Mouse (Mus musculus): ENCODE measurements at regions not wholly inside any gene's neighbourhood (a gene's known extent, or its start where the extent isn't known, plus 50 kb on each side); places are given as distances from the start of the nearest gene placed in this dataset.

DNA sequence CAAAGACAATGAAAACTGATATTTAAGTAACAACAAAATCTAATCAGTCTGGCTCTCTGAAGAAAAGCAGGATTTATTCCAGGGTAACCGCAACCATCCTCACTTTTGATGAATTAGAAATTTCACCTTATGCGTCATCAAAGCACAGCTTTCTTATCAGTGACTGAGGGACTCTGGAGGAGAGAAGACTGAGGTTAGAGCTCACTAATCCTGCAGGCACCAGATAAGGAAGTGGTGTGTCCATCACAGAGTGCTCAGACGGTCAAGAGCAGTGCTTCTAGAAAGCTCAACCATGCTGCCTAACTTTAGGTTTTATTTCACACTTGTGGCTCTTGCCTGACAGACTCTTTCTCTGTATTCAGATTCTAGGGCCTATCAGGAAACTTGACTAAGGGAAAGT lies 1021.2 kb upstream of the Adgrl4 start:
- TF ChIP-seq EP300 (IDR thresholded peaks at IDR 0.05; ENCODE audit: low read depth in 1 of 2, low read length in 2 of 2) (0 out of 4 replicates have a peak, but pooled peaks have one; percentile 23 to 25), GATA1 (IDR thresholded peaks at IDR 0.05; ENCODE audit: low read depth, low read length) (peak; percentile 42; the same call in 1 of the 2 replicates), POLR2AphosphoS2 (IDR thresholded peaks at IDR 0.05; ENCODE audit: low read length) (no peak), NRF1 (IDR thresholded peaks at IDR 0.05; ENCODE audit: insufficient read depth, low read depth, low read length, poor library complexity, severe bottlenecking) (no peak), CTCF (IDR thresholded peaks at IDR 0.05 in 2 of 3, conservative IDR thresholded peaks at IDR 0.05 in 1 of 3; ENCODE audit: control insufficient read depth in 1 of 3, insufficient read depth in 1 of 3, low read depth in 2 of 3, low read length in 3 of 3, poor library complexity in 1 of 3, severe bottlenecking in 1 of 3) (no peak), MAX (IDR thresholded peaks at IDR 0.05; ENCODE audit: low read length) (no peak), POLR2A (IDR thresholded peaks at IDR 0.05; ENCODE audit: control insufficient read depth in 1 of 2, insufficient read depth in 1 of 2, low read depth in 1 of 2, low read length in 2 of 2, poor library complexity in 1 of 2) (no peak), MEF2A (IDR thresholded peaks at IDR 0.05; ENCODE audit: extremely low read depth, insufficient replicate concordance, low read depth, low read length, poor library complexity, severe bottlenecking) (no peak), MAZ (IDR thresholded peaks at IDR 0.05; ENCODE audit: low read depth, low read length) (no peak), ETS1 (IDR thresholded peaks at IDR 0.05; ENCODE audit: low read depth, low read length) (no peak)

Data from MEL (cell line).